Mouse (Mus musculus): ENCODE measurements at regions not wholly inside any gene's neighbourhood (a gene's known extent, or its start where the extent isn't known, plus 50 kb on each side); places are given as distances from the start of the nearest gene placed in this dataset.
A peak's percentile ranks its signal among the peaks of the same experiment; 100 is the strongest.

DNA sequence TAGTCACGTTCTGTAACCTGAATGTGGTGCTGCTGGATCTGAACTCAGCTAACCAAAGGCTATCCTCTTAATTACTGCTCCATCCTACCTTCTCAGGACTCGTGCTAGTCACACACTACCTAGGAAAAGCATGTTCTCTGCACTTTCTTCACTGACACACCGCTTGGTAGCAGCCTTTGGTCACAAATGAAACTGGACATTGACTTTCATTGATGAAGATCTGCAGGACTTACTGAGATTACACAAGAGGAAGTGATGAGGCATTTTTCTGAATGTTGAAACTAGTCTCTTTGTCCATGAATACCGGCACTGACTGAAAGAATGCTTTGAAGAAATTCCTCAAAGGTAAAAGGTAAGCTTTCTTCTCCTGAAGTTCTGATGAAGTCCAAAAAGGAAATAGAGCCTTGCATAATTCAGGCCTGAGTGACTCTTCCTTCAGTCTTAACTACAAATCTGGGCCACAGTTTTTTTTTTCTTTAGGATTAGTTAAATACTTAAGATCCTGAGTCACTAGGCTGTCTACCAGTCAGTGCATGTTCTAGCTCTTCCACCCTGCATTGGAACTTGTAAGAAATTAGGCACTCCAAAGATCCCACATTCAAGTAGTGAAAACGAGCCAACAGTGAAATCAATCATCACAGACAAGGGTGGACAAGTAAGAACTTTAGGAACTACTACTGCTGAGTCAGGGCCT lies 531.0 kb upstream of the A1bg start:
- no peak for TF ChIP-seq CTCF (IDR thresholded peaks at IDR 0.05)
- intact Hi-C loops (cut with DNase I): no loop called here
- Histone ChIP-seq H3K27ac (no peak overlapping the region), H3K4me3 (no peak overlapping the region)
- DNase-seq (ENCODE audit: extremely low spot score in 1 of 2, low spot score in 2 of 2): no peak

DNA sequence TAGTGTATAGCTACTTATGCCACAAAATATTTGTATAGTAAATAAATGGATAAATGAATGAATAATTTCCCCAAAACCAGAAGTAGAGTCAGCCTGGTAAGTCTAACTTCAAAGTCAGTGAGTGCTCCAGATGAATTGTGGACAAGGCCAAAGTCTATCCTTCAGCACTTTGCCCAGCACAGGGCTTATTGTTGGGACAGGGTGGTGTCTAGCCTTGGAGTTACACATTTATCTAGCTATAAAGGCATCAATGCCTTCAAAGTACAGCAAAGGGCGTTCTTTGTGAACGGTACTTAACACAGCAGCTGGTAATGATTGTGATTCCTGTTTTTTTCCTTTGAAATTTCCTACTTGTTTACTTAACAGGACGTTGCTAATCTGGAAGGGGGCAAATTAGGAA lies 527.4 kb upstream of the A1bg start:
- TF ChIP-seq CTCF (IDR thresholded peaks at IDR 0.05): no peak
- intact Hi-C loops (cut with DNase I): no loop called here
- DNase-seq (ENCODE audit: extremely low spot score in 1 of 2, low spot score in 2 of 2): no peak
- no peak overlapping the region for H3K27ac ChIP-seq
- H3K4me3 ChIP-seq: no peak overlapping the region

DNA sequence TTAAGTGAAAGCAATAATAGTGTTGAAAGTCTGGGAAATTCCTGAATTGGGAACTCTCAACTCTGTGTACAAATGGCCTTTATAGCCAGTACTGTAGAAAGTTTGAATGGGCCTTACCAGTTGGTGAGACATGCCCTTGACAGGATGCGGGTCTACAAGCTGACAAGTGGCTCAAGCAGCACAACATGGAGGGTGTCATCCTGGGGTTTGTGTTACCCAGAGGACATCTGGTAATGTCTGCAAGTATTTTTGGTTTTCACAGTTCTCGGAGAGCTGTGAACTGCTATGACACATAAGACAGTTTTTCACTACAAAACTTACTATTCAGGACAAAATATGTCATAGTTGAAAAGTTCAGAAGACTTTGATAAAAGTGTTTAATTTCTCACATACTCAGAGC lies 525.7 kb upstream of the A1bg start:
- DNase-seq (ENCODE audit: extremely low spot score in 1 of 2, low spot score in 2 of 2): no peak
- no peak for TF ChIP-seq CTCF (IDR thresholded peaks at IDR 0.05)
- intact Hi-C loops (cut with DNase I): no loop called here
- Histone ChIP-seq H3K27ac (no peak overlapping the region), H3K4me3 (no peak overlapping the region)

DNA sequence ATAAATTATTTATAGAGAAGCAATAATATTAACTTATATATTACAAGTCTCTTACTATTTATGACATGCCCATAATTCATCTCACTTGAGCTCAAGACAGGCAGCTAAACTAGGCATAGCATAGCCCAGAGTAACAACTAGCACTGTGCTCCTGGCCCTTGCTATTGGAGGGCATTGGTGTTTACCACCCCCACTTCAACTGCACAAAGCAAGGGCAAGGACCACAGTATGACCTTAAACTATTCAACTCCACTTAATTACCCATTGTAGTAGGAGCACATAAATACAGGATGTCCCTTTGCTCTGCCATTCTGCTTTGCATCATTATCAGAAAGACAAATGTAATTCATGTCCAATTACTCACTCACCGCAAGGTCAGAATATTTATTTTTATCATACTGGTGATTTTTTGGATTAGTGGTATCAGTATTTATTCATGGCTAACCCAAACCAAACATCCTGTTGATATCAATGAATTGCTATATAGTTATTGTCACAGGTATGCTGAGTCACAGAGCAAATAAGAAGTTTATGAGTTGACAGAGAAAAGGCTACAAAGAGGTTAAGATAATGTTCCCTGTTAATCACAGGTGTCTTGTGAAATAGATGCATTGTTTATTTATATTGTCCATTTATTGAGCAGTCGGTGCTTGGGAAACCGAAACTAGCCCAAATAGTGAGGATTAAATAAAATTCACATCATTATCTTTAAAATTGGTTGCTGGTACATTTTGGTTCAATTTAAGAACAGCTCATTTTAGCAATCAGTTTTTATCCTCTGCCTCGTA lies 523.4 kb upstream of the A1bg start:
- TF ChIP-seq CTCF (IDR thresholded peaks at IDR 0.05): no peak
- Histone ChIP-seq H3K27ac (no peak overlapping the region), H3K4me3 (no peak overlapping the region)
- DNase-seq (ENCODE audit: extremely low spot score in 1 of 2, low spot score in 2 of 2): no peak
- intact Hi-C loops (cut with DNase I): no loop called here

DNA sequence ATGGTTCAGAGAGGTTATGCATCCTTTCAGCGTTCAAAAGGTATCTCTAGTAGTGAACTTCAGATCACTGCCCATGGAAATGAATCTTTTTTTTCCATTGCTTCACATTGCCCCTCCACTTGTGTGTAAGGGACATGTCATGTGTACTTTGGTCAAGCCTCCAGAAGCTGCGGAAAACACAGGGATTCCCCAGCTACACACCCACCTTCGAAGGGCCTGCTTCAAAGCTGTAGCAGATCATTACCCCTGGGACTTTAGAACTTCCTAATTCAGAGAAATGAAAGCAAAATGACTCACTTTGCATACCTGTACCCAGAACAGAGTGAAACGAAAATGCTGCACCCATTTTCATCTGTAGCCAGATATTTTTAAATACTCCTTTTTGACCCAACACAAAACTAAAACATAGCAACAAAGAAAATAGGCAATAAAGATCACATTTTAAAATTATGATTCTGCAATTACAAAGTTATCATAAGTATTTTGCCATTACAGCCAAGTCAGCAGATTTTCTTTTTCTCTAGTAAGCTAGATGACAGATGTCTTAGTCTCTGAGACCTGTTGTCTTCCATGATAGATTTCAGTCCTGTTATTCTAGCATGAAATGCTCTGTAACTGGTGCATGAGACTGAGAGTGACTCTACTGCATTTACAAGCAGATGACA lies 519.1 kb upstream of the A1bg start:
- Histone ChIP-seq H3K27ac (no peak overlapping the region), H3K4me3 (no peak overlapping the region)
- intact Hi-C loops (cut with DNase I): no loop called here
- no peak for TF ChIP-seq CTCF (IDR thresholded peaks at IDR 0.05)
- DNase-seq (ENCODE audit: extremely low spot score in 1 of 2, low spot score in 2 of 2): no peak

DNA sequence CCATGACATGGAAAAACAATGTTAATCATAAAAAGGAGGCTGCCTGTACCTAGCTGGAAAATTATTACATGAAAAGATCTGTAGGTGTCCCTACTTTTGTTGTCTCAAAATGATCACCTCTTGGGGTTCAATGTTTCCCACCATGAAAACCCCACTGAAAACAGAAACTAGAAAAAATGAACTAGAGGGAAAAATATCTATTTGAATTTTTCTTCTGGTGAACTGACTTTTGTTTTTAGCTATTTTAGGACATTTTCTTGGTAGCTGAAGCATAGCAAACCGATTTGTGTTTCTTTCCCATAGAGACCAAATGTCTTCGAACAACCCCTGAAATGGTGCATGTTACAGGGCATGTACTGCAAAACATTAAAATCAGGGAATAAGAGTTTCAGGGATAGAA lies 518.2 kb upstream of the A1bg start:
- no peak overlapping the region for H3K27ac ChIP-seq
- H3K4me3 ChIP-seq: no peak overlapping the region
- DNase-seq (ENCODE audit: extremely low spot score in 1 of 2, low spot score in 2 of 2): no peak
- intact Hi-C loops (cut with DNase I): no loop called here
- TF ChIP-seq CTCF (IDR thresholded peaks at IDR 0.05): no peak

DNA sequence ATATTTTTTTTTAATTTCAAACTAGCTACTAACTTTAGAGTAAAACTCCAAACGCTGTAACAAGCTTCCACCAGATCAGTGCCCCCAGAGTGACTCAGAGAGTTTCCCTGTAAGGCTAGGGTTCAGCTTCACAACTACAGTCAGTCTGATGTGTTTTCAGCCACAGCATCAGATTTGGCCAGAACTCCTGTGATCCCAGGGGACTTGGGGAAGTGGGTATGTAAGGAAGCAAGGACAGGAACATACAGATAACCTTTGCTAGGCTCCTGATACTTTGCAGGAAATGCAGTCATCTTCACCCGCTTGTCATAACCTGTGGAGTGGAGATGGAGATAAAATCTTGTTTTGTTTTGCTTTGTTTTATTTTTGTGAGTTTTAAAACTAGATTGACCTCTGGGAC lies 517.5 kb upstream of the A1bg start:
- TF ChIP-seq CTCF (IDR thresholded peaks at IDR 0.05): no peak
- intact Hi-C loops (cut with DNase I): no loop called here
- Histone ChIP-seq H3K27ac (no peak overlapping the region), H3K4me3 (no peak overlapping the region)
- DNase-seq (ENCODE audit: extremely low spot score in 1 of 2, low spot score in 2 of 2): no peak

DNA sequence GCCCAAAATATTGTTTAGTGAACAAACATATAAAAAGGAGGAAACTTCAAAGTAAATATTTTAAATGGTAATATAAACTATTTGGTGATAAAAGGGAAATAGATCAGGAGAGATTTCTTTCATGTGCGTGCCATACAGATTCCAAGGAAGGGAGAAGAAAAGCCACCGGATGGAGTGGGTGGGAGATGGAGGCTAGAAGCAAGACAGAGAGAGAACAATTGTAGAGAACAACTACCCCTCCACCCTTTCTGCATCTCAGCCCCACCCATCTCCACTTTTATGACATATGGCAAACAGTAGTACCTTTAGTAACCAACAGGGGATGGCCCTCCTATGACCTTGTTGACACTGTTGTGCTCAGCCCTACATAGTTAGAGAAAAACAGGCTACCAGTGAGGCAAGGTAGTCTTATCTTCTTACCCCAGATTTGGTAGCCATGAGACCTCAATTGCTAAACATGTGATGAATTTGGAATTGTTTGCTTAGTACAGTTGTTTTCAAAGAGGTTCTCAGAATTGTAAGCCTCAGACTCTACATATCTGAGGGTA lies 516.9 kb upstream of the A1bg start:
- H3K4me3 ChIP-seq: no peak overlapping the region
- no peak overlapping the region for H3K27ac ChIP-seq
- no peak for DNase-seq (ENCODE audit: extremely low spot score in 1 of 2, low spot score in 2 of 2)
- intact Hi-C loops (cut with DNase I): no loop called here
- peak; percentile 26 for TF ChIP-seq CTCF (IDR thresholded peaks at IDR 0.05)

DNA sequence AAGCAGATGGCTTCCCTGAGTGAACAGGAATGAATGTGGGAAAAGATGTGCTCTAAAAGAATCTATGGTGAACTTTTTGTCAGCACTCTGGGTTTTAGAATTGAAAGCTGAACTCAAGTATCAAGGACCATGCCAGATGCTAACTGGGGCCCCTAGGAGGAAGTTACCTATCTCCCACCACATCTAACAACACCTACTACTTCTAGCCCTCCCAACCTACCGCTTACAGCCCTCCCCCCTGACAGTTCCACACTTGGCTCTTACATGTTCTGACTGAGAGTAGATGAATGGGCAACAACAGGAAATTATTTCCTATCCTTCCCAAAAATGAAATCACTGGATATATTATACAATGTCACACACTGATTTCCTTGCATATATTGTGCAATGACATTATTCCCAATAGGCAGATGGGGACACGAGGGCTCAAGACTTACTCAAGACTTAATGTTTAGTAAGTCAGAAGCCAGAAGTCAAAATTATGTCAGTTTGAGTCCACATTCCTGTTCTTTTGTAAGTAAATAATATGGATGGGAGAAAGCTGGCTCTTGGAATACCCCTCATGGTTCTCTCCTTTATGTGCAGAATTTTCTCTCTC lies 506.1 kb upstream of the A1bg start:
- DNase-seq (ENCODE audit: extremely low spot score in 1 of 2, low spot score in 2 of 2): no peak
- no peak overlapping the region for H3K27ac ChIP-seq
- no peak for TF ChIP-seq CTCF (IDR thresholded peaks at IDR 0.05)
- intact Hi-C loops (cut with DNase I): no loop called here
- no peak overlapping the region for H3K4me3 ChIP-seq

DNA sequence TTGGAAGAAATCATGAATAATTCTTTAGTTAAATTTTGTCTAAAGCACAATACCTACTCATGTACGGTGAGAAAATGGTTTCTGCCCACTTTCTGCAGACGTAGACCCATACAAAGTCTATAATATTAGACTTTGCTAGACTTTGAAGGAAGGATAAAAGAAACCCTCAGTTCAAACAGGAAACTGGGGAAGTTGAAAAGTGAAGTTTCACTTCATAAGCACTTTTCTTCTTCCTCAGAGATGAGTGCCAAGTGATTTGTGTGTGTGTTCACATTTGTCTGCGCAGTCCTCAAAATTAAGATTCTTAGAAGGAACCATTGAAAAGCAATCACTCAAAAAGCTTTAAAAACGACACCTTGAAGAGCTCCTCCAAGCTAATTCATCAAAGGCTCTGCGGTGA lies 500.2 kb upstream of the A1bg start:
- Histone ChIP-seq H3K4me3 (no peak overlapping the region), H3K27ac (no peak overlapping the region)
- DNase-seq (ENCODE audit: extremely low spot score in 1 of 2, low spot score in 2 of 2): no peak
- intact Hi-C loops (cut with DNase I): no loop called here
- no peak for TF ChIP-seq CTCF (IDR thresholded peaks at IDR 0.05)

DNA sequence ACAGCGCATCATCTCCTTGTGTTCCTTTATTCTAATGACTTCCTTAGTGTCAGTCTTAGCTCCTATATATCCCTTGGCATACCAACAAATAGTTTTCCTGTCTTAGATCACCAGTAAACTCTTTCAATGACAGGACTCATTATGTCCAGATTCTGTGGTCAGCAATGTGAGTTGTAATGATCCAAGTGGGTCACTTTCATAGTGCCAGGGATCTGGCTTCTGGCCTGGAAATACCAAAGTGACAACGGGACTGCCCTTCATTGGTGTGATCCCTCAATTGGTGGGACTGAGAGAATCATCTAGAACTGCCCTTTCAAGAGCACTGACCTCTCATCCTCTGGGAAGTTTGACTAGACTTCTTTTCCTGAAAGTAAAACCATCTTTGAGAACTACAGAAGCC lies 494.7 kb upstream of the A1bg start:
- H3K4me3 ChIP-seq: no peak overlapping the region
- DNase-seq (ENCODE audit: extremely low spot score in 1 of 2, low spot score in 2 of 2): no peak
- no peak overlapping the region for H3K27ac ChIP-seq
- intact Hi-C loops (cut with DNase I): no loop called here
- TF ChIP-seq CTCF (IDR thresholded peaks at IDR 0.05): no peak

DNA sequence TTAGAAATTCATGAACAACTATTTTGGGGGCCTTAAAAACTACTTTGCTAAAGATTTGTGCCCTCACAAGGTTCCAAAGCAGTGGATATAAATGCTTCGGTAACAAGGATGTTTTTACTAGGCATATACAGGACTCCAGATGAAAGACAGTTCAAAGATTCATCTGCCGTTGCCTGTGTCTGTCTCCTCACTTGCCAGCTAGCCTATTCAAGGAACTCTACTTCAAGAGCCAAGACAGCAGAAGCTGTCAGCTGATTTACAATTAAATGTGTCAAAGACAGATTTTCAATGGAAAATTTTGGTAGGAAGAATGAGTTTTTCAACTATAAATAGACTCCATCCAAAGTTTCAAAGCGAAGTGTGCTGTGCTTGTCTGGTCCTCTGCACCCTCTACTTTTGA lies 494.0 kb upstream of the A1bg start:
- no peak for DNase-seq (ENCODE audit: extremely low spot score in 1 of 2, low spot score in 2 of 2)
- intact Hi-C loops (cut with DNase I): no loop called here
- Histone ChIP-seq H3K4me3 (no peak overlapping the region), H3K27ac (no peak overlapping the region)
- TF ChIP-seq CTCF (IDR thresholded peaks at IDR 0.05): no peak
